Mouse (Mus musculus) kidney, embryonic 15.5 days (tissue): ENCODE measurements around the gene Emid1. TPM values are rescaled to one million over a fixed set of nuclear protein-coding genes. Genes with fewer than 3 reads are reported as not detected.
A peak's percentile ranks its signal among the peaks of the same experiment; 100 is the strongest.

Experiments used
- ATAC-seq: fragments of 200-750 bp; cut with Nextera tagmentation; replicated peaks from 2 replicates; pipeline ENCODE4 v1.8.0; 2017; ENCODE audit warnings: moderate TSS enrichment; ENCODE audit not compliant: low FRiP score
- H3K27ac ChIP-seq: fragments of 300-500 bp; sonication (generic); 2 replicates; pipeline ENCODE4 v1.5.1; 2015; ENCODE audit warnings: mild to moderate bottlenecking, inconsistent platforms
- H3K27me3 ChIP-seq: fragments of 300-500 bp; sonication (generic); 2 replicates; pipeline ENCODE4 v1.6.1; 2015; ENCODE audit warnings: inconsistent platforms
- H3K36me3 ChIP-seq: fragments of 300-500 bp; sonication (generic); 2 replicates; pipeline ENCODE4 v1.6.1; 2015; ENCODE audit warnings: inconsistent platforms
- H3K4me1 ChIP-seq: fragments of 300-500 bp; sonication (generic); 2 replicates; pipeline ENCODE4 v1.6.1; 2015; ENCODE audit warnings: inconsistent platforms
- H3K4me2 ChIP-seq: fragments of 300-500 bp; sonication (generic); 2 replicates; pipeline ENCODE4 v1.6.1; 2015; ENCODE audit warnings: moderate library complexity, mild to moderate bottlenecking, inconsistent platforms
- H3K4me3 ChIP-seq: fragments of 300-500 bp; sonication (generic); replicated peaks from 2 replicates; pipeline ENCODE4 v1.5.1; 2015; ENCODE audit warnings: mild to moderate bottlenecking, inconsistent platforms
- H3K9ac ChIP-seq: fragments of 300-500 bp; sonication (generic); 2 replicates; pipeline ENCODE4 v1.6.1; 2015; ENCODE audit warnings: mild to moderate bottlenecking, inconsistent platforms
- H3K9me3 ChIP-seq: fragments of 300-500 bp; sonication (generic); replicated peaks from 2 replicates; pipeline ENCODE4 v1.6.1; 2016; ENCODE audit warnings: inconsistent platforms
- WGBS: fragments of 180-500 bp; shearing (Covaris S2); methylation state at CpG from one replicate; pipeline ENCODE4 v1.1.7; 2015; ENCODE audit warnings: mixed read lengths; 5-methylcytosine and 5-hydroxymethylcytosine counted together
- polyA plus RNA-seq: library from polyadenylated mRNA; unstranded; fragments of >200 nt; fragmentation: Nextera tagmentation; extraction: Ambion mirVana; gene quantifications from 2 replicates; pipeline ENCODE4 v1.2.1, GENCODE M21; 2015

The Emid1 gene
- 190 and 191 TPM in 2 replicates for polyA plus RNA-seq

- no peaks in the 10 kb centered on the region for H3K27me3 ChIP-seq
- no peaks in the 10 kb centered on the region for H3K36me3 ChIP-seq
- peaks cover 82% of the 10 kb centered on the region for H3K4me1 ChIP-seq
- peak within 1 kb of the TSS; percentile 73 for H3K9ac ChIP-seq
- H3K4me3 ChIP-seq, result peak within 1 kb of the TSS; percentile 55
- ATAC-seq, result 0 out of 2 replicates have a peak, but pooled peaks have one; percentile 7
- peak within 1 kb of the TSS; percentile 93 for H3K27ac ChIP-seq
- H3K4me2 ChIP-seq, result peak within 1 kb of the TSS; percentile 85
- WGBS, result under 1% methylated on average over 51 of the region's 53 CpGs
- H3K9me3 ChIP-seq, result no peaks in the 10 kb centered on the region
These were observed at the start of gene Emid1 for GRCm38 (mm10) chr11:5151680-5152337. Gene Emid1 (minus strand): TSS chr11:5152257.

GRCm38 (mm10) chr11:5199879-5200278 is 47.8 kb upstream of the Emid1 start:
- Histone ChIP-seq H3K4me1 (peaks cover 30% of the 10 kb centered on the region), H3K9me3 (no peaks in the 10 kb centered on the region), H3K9ac (no peak overlapping the region), H3K27me3 (no peaks in the 10 kb centered on the region), H3K4me3 (no peak overlapping the region), H3K36me3 (peaks cover 40% of the 10 kb centered on the region), H3K4me2 (no peak overlapping the region), H3K27ac (no peak overlapping the region)
- 89% methylated on average over 2 of the region's 2 CpGs for WGBS
- no peak for ATAC-seq

GRCm38 (mm10) chr11:5197068-5197467 is 45.0 kb upstream of the Emid1 start:
- Histone ChIP-seq H3K9me3 (no peaks in the 10 kb centered on the region), H3K27ac (peak overlapping the region; percentile 59), H3K27me3 (no peaks in the 10 kb centered on the region), H3K9ac (no peak overlapping the region), H3K4me2 (no peak overlapping the region), H3K4me3 (no peak overlapping the region), H3K4me1 (peaks cover 20% of the 10 kb centered on the region), H3K36me3 (peaks cover 46% of the 10 kb centered on the region)
- WGBS, result 82% methylated on average over 5 of the region's 5 CpGs
- ATAC-seq, result peak; percentile 34; the same call in 1 of the 2 replicates

- H3K4me1 ChIP-seq, result peaks cover 19% of the 10 kb centered on the region
- peak; percentile 78 for ATAC-seq
- H3K36me3 ChIP-seq, result peaks cover 47% of the 10 kb centered on the region
- no peaks in the 10 kb centered on the region for H3K9me3 ChIP-seq
- no peak overlapping the region for H3K9ac ChIP-seq
- 53% methylated on average over 7 of the region's 7 CpGs for WGBS
- H3K27ac ChIP-seq, result peak overlapping the region; percentile 59
- H3K4me3 ChIP-seq, result no peak overlapping the region
- no peak overlapping the region for H3K4me2 ChIP-seq
- H3K27me3 ChIP-seq, result no peaks in the 10 kb centered on the region
These were observed 44.5 kb upstream of the Emid1 start for GRCm38 (mm10) chr11:5196583-5196982.

GRCm38 (mm10) chr11:5193576-5193881 is 41.5 kb upstream of the Emid1 start:
- Histone ChIP-seq H3K9ac (no peak overlapping the region), H3K27ac (no peak overlapping the region), H3K9me3 (no peaks in the 10 kb centered on the region), H3K36me3 (peaks cover 35% of the 10 kb centered on the region), H3K4me3 (no peak overlapping the region), H3K27me3 (no peaks in the 10 kb centered on the region), H3K4me1 (peaks cover 14% of the 10 kb centered on the region), H3K4me2 (no peak overlapping the region)
- 36% methylated on average over 1 of the region's 1 CpGs for WGBS
- ATAC-seq, result no peak

DNA sequence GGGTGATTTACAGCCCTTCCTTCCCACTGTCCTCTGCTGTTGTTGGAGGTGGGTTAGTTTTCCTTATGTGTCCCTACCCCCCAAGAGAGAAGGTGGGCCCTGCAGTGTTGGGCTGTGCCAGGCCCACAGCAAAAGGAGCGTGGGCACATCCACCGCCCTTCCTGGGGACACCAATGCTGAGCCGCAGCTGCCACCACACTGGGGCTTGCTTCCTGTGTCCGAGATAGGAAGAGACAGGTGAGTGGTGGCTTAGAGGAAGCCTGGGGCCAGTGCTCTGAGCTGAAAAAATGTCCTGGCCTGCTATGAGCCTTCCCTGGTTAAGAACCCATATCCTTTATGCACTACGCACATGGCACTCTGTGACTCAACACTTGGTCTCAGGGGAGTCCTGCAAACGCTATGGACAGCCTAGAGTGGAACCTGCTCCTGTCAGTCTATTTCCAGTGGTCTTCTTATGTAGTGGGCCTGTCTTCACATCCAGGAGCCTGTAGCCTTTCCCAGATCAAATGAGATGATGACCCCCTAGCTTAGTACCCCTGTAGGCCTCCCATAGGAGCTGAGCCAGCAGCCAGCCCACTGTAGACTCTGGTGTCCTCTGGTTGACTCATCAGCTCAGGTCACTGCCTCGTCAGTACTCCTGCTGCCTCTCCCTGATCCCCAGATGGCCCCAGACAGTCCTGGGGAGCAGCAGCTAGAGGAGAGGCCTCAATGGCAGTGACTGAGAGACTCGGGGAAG is 41.0 kb upstream of the Emid1 start:
- Histone ChIP-seq H3K4me3 (no peak overlapping the region), H3K9me3 (no peaks in the 10 kb centered on the region), H3K36me3 (peaks cover 31% of the 10 kb centered on the region), H3K4me2 (no peak overlapping the region), H3K27ac (no peak overlapping the region), H3K27me3 (no peaks in the 10 kb centered on the region), H3K9ac (no peak overlapping the region), H3K4me1 (peaks cover 14% of the 10 kb centered on the region)
- ATAC-seq, result no peak
- WGBS, result 83% methylated on average over 8 of the region's 8 CpGs

- Histone ChIP-seq H3K4me1 (peaks cover 17% of the 10 kb centered on the region), H3K9me3 (no peaks in the 10 kb centered on the region), H3K36me3 (peaks cover 24% of the 10 kb centered on the region), H3K4me2 (no peak overlapping the region), H3K9ac (no peak overlapping the region), H3K27me3 (no peaks in the 10 kb centered on the region), H3K4me3 (no peak overlapping the region), H3K27ac (no peak overlapping the region)
- WGBS, result 58% methylated on average over 9 of the region's 9 CpGs
- ATAC-seq, result no peak; the same call in 1 of the 2 replicates
These were observed 40.0 kb upstream of the Emid1 start for GRCm38 (mm10) chr11:5192084-5192516.

DNA sequence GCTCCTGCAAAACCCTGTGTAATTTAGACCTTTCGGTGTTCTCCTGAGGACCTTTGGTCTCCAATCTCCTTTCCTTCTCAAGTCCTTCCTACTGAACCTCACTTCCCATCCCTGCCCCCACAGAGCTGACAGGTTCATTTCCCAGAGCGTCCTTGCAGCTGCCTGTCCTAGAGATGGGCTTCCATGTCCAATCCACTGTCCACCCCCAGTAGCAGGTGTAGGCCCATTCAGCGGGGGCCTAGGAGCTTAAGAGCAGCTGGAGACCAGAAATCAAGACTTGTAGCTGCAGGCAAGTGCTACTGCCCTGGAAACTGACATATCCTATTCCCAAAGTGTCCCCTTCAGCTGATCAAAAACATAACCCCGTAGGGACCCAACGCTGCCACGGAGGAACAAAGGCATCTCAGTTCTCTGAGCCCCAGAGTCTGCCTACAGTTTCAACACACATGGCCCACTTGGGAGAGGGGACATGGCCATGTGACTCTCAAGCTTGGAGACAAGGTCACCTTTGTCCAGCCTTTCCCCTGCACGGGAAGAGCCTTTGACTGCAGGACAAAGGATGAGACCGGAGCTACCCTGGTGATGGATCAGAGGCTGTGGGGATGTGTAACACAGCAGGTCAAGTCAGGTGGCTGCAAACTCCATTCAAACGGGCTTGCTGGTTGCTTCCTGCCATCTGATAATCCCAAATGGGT is 37.3 kb upstream of the Emid1 start:
- Histone ChIP-seq H3K4me1 (peaks cover 15% of the 10 kb centered on the region), H3K36me3 (peaks cover 16% of the 10 kb centered on the region), H3K9ac (no peak overlapping the region), H3K27me3 (no peaks in the 10 kb centered on the region), H3K4me2 (no peak overlapping the region), H3K27ac (no peak overlapping the region), H3K9me3 (no peaks in the 10 kb centered on the region), H3K4me3 (no peak overlapping the region)
- no peak for ATAC-seq
- 69% methylated on average over 9 of the region's 9 CpGs for WGBS

DNA sequence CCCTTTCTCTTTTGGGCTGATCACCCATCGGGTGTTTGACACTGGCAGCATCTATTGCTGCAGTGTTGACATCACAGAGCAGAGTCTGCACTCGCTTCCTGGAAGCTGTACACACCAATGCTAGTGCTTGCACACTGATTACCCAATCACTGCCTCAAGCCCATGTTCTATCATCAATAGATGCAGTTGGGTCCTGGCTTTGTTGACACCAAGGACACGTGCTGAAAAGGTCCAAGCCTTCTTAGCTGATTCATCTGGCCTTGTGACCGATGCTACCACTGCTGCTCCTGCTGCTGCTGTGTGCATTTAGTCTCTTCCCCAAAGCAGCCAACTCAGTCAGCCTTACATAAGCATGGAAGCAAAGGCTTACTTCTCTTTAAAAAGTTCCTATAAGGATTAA is 36.1 kb upstream of the Emid1 start:
- Histone ChIP-seq H3K27ac (no peak overlapping the region), H3K9me3 (no peaks in the 10 kb centered on the region), H3K27me3 (no peaks in the 10 kb centered on the region), H3K4me2 (no peak overlapping the region), H3K36me3 (peaks cover 8% of the 10 kb centered on the region), H3K9ac (no peak overlapping the region), H3K4me1 (peaks cover 21% of the 10 kb centered on the region), H3K4me3 (no peak overlapping the region)
- 91% methylated on average over 4 of the region's 4 CpGs for WGBS
- ATAC-seq, result no peak

DNA sequence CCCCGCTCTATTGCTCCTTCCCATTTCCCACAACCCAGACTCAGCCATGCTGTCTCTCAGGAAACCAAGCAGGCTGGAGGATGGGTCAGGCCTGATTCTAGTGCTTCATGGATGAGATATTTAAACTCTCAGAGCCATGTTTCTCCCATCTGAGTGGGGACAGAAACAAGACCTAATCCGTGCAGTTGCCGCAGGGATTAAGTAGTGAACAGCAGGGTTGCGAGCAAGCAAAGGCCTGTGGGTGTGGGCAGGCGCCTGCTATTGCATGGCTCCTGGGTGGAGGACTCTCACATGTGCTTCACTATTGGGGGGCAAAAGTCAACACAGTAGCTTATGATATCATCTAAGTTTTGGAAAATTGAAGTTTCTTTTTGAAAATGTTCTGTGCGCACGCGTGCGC is 32.8 kb upstream of the Emid1 start:
- H3K9ac ChIP-seq, result no peak overlapping the region
- H3K36me3 ChIP-seq, result no peaks in the 10 kb centered on the region
- 0 out of 2 replicates have a peak overlapping the region, but pooled peaks have one; percentile 41 for H3K27ac ChIP-seq
- peaks cover 31% of the 10 kb centered on the region for H3K4me1 ChIP-seq
- 90% methylated on average over 9 of the region's 9 CpGs for WGBS
- no peak overlapping the region for H3K4me2 ChIP-seq
- no peaks in the 10 kb centered on the region for H3K27me3 ChIP-seq
- no peak for ATAC-seq
- H3K9me3 ChIP-seq, result no peaks in the 10 kb centered on the region
- no peak overlapping the region for H3K4me3 ChIP-seq

DNA sequence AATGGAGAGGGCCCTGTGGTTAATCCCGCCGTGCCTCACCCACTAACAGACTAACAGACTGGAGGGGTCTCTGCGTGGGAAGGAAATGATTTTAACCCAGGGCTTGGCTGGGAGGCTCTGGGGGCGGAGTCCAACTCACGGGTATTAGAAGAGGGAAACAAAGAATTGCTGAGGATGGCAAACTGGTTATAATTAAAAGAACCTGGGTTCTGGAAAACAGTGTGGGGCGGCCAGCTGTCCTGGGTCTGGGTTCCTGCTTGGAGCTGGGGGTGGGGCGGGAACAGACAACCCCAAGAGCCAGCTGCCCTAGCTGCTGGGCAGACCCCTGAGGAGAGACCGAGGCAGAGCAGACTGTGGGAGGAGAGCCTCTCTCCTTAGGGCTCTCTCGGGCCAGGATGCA is 32.2 kb upstream of the Emid1 start:
- Histone ChIP-seq H3K9ac (no peak overlapping the region), H3K27ac (peak overlapping the region; percentile 63)
- ATAC-seq, result 0 out of 2 replicates have a peak, but pooled peaks have one; percentile 20

DNA sequence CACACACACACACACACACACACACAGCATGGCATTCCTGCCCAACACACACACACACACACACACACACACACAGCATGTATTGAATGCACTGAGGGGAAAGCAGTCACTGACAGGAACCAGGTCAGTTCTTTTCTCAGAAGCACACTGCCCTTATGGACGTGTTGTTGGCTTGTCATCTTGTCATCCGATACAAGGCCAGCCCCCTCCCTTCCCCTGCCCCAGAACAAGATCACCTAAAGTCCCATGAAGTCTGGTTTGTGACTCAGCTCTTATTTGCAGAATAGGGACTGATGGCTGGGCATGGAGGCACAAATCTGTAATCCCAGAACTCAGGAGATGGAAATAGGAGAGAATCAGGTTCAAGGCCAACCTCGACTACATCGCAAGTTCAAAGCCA is 30.8 kb upstream of the Emid1 start:
- no peak overlapping the region for H3K9ac ChIP-seq
- no peaks in the 10 kb centered on the region for H3K36me3 ChIP-seq
- no peak overlapping the region for H3K4me2 ChIP-seq
- no peak for ATAC-seq
- peaks cover 31% of the 10 kb centered on the region for H3K4me1 ChIP-seq
- 63% methylated on average over 4 of the region's 4 CpGs for WGBS
- no peak overlapping the region for H3K4me3 ChIP-seq
- 0 out of 2 replicates have a peak overlapping the region, but pooled peaks have one; percentile 37 for H3K27ac ChIP-seq
- H3K27me3 ChIP-seq, result no peaks in the 10 kb centered on the region
- H3K9me3 ChIP-seq, result no peaks in the 10 kb centered on the region

More for the DNA sequence above, 32.2 kb upstream of the Emid1 start:
- no peaks in the 10 kb centered on the region for H3K9me3 ChIP-seq
- H3K4me1 ChIP-seq, result peaks cover 31% of the 10 kb centered on the region
- H3K36me3 ChIP-seq, result no peaks in the 10 kb centered on the region
- H3K4me2 ChIP-seq, result 0 out of 2 replicates have a peak overlapping the region, but pooled peaks have one; percentile 23
- H3K4me3 ChIP-seq, result no peak overlapping the region
- no peaks in the 10 kb centered on the region for H3K27me3 ChIP-seq
- WGBS, result 32% methylated on average over 9 of the region's 9 CpGs
